Mouse (Mus musculus) kidney, postnatal 0 days (tissue): ENCODE data around the gene Emc10. TPM values are rescaled to one million over a fixed set of nuclear protein-coding genes. Genes with fewer than 3 reads are reported as not detected.

Source experiments
- ATAC-seq: fragments of 200-750 bp; cut with Nextera tagmentation; replicated peaks from 2 replicates; pipeline ENCODE4 v1.8.0; 2017; ENCODE audit warnings: low read depth, moderate number of reproducible peaks, moderate TSS enrichment, moderate library complexity; ENCODE audit not compliant: low FRiP score
- DNase-seq: peaks from one replicate; pipeline ENCODE4 v3.0.0-alpha.2; 2016; ENCODE audit warnings: low spot score
- H3K27ac ChIP-seq: fragments of 300-500 bp; sonication (generic); 2 replicates; pipeline ENCODE4 v1.5.1; 2014; ENCODE audit warnings: mild to moderate bottlenecking
- H3K27me3 ChIP-seq: fragments of 300-500 bp; sonication (generic); 2 replicates; pipeline ENCODE4 v1.6.1; 2014; ENCODE audit warnings: low read length, mixed read lengths; ENCODE audit not compliant: insufficient read depth
- H3K36me3 ChIP-seq: fragments of 300-500 bp; sonication (generic); 2 replicates; pipeline ENCODE4 v1.6.1; 2014; ENCODE audit warnings: low read length, mixed read lengths; ENCODE audit not compliant: insufficient read depth
- H3K4me1 ChIP-seq: fragments of 300-500 bp; sonication (generic); replicated peaks from 2 replicates; pipeline ENCODE4 v1.6.1; 2014; ENCODE audit warnings: antibody characterized with exemption, low read length, mixed read lengths; ENCODE audit not compliant: insufficient read depth
- H3K4me2 ChIP-seq: fragments of 300-500 bp; sonication (generic); 2 replicates; pipeline ENCODE4 v1.6.1; 2014; ENCODE audit warnings: mild to moderate bottlenecking, low read length, moderate library complexity, mixed read lengths
- H3K4me3 ChIP-seq: fragments of 300-500 bp; sonication (generic); replicated peaks from 2 replicates; pipeline ENCODE4 v1.5.1; 2014; ENCODE audit warnings: low read depth, low read length
- H3K9ac ChIP-seq: fragments of 300-500 bp; sonication (generic); 2 replicates; pipeline ENCODE4 v1.6.1; 2014; ENCODE audit warnings: low read depth, low read length
- H3K9me3 ChIP-seq: fragments of 300-500 bp; sonication (generic); replicated peaks from 2 replicates; pipeline ENCODE4 v1.6.1; 2016; ENCODE audit warnings: low read length, inconsistent platforms, mixed read lengths
- CTCF ChIP-seq: IDR thresholded peaks from 2 replicates; pipeline ENCODE4 v1.5.1; 2016; ENCODE audit warnings: antibody characterized with exemption, low read depth, mild to moderate bottlenecking, moderate library complexity
- WGBS: fragments of 180-500 bp; shearing (Covaris S2); extraction: QIAGEN DNeasy Blood & Tissue Kit; methylation state at CpG from one replicate; pipeline ENCODE4 v1.1.7; 2014; 5-methylcytosine and 5-hydroxymethylcytosine counted together
- polyA plus RNA-seq: library from polyadenylated mRNA; unstranded; fragments of >200 nt; fragmentation: Nextera tagmentation; extraction: Ambion mirVana; gene quantifications from 2 replicates; pipeline ENCODE4 v1.2.1, GENCODE M21; 2015

The Emc10 gene
- polyA plus RNA-seq, 1 experiment from 2014 or later: 136 TPM

DNA sequence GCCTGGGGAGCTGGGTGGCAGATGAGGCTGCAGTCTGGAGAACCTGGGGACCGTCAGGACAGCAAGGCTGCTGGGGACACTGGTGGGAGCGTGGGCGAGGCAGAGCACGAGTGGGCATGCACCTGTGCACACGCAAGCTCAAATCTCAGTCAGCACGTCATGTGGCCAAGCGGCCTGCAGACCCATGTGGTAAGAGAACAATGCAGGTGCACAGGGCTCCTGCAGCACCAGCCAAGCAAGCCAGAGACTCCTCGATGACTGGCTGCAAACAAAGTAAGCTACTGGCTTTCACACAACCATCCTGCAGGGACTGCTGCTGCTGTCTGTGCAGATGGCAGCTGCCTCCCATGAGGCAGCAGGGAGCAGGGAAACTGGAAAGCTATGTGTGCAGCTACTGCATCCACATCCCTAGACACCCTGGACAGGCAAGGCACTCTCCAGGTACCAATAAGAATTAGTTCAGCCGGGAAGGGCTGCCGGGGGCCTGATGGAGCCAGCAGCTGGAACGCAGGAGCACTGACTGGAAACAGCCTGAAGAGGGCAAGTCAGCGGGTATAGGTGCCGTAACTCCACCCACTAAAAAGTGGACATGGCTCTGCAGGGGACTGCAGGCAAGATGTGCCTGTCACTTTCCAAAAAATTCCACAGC is 9.3 kb downstream of the Emc10 start:
- Histone ChIP-seq H3K9me3 (no peaks in the 10 kb centered on the region), H3K27ac (no peak overlapping the region), H3K9ac (no peak overlapping the region), H3K36me3 (peaks cover 32% of the 10 kb centered on the region), H3K4me1 (no peaks in the 10 kb centered on the region), H3K4me2 (no peak overlapping the region), H3K27me3 (no peaks in the 10 kb centered on the region), H3K4me3 (no peak overlapping the region)
- no peak for DNase-seq
- WGBS: 66% methylated on average over 13 of the region's 13 CpGs
- ATAC-seq: no peak
- no peak for TF ChIP-seq CTCF

DNA sequence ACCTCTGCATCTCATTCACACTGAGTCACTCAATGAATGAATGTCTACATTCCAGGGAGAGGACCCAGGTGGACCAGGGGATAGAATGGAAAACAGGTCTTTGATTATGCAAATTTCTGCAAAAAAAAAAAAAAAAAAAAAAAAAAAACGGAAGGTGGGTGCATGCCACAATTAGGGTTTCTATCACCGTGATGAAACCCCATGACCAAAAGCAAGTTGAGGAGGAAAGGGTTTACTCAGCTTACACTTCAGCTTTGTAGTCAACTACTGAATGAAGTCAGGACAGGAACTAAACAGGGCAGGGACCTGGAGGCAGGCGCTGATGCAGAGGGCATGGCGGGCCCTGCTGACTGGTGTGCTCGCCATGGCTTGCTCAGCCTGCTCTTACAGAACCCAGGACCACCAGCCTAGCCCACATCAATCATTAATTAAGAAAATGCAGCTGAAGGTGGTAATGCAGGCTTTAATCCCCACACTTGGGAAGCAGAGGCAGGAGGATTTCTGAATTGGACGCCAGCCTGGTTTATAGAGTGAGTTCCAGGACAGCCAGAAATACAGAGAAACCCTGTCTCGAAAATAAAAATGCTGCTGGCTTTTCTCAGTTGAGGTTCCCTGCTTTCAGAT is 10.6 kb downstream of the Emc10 start:
- DNase-seq (no peak), ATAC-seq (no peak)
- H3K4me3 ChIP-seq: no peak overlapping the region
- peaks cover 18% of the 10 kb centered on the region for H3K36me3 ChIP-seq
- H3K27ac ChIP-seq: no peak overlapping the region
- TF ChIP-seq CTCF: no peak
- no peak overlapping the region for H3K4me2 ChIP-seq
- WGBS: 77% methylated on average over 7 of the region's 7 CpGs
- no peak overlapping the region for H3K9ac ChIP-seq
- no peaks in the 10 kb centered on the region for H3K4me1 ChIP-seq
- no peaks in the 10 kb centered on the region for H3K27me3 ChIP-seq
- no peaks in the 10 kb centered on the region for H3K9me3 ChIP-seq

DNA sequence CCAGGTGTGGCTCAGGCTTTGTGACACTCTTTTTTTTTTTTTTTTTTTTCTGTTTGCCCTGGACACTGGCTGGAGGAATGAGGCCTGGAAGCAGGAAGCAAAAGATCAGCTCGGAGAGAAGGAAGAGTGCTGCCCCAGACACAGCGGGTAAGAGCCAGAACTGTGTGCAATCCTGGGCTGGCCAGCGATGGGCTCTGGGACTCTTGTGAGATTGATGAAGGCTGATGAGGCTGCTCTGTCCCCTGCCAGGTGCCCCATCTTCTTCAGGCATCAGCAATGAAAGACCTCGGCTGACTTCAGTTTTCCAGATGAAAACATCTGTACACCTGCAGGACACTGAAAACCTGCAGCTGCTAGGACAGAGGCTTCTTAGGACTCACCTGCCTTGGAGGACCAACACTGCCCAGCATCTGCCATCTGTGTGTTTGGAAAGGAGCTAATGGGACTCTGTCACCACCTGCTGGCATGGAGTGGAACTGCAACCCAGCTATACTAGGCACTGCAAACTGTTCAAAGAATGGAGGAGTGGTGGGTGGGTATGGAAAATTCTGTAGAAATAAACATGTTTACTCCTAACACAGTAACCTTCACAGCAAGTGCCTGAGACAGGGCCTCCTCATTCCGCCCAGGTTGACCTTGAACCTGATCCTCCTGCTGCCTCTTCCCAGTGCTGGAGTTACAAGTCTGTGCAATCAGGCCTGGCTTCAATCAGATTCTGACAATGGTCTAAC is 11.3 kb downstream of the Emc10 start:
- peaks cover 12% of the 10 kb centered on the region; the same call in 1 of the 2 replicates for H3K36me3 ChIP-seq
- H3K4me2 ChIP-seq: no peak overlapping the region
- peak; percentile 78 for DNase-seq
- no peaks in the 10 kb centered on the region for H3K27me3 ChIP-seq
- H3K27ac ChIP-seq: no peak overlapping the region
- peak; percentile 98 for TF ChIP-seq CTCF
- 39% methylated on average over 5 of the region's 5 CpGs for WGBS
- H3K9me3 ChIP-seq: no peaks in the 10 kb centered on the region
- H3K4me1 ChIP-seq: no peaks in the 10 kb centered on the region
- ATAC-seq: peak; percentile 73
- H3K4me3 ChIP-seq: no peak overlapping the region
- H3K9ac ChIP-seq: no peak overlapping the region

GRCm38 (mm10) chr7:44484109-44484508 is 12.2 kb downstream of the Emc10 start:
- DNase-seq (no peak), ATAC-seq (no peak)
- Histone ChIP-seq H3K27ac (no peak overlapping the region), H3K36me3 (peaks cover 9% of the 10 kb centered on the region; the same call in 1 of the 2 replicates), H3K27me3 (0 out of 2 replicates have a peak, but pooled peaks cover 5% of the 10 kb centered on the region), H3K4me1 (no peaks in the 10 kb centered on the region), H3K4me3 (no peak overlapping the region), H3K9ac (no peak overlapping the region), H3K9me3 (no peaks in the 10 kb centered on the region), H3K4me2 (no peak overlapping the region)
- TF ChIP-seq CTCF: no peak
- WGBS: 91% methylated on average over 1 of the region's 1 CpGs

GRCm38 (mm10) chr7:44482836-44483435 is 13.4 kb downstream of the Emc10 start:
- Histone ChIP-seq H3K4me3 (no peak overlapping the region), H3K36me3 (no peaks in the 10 kb centered on the region), H3K4me2 (no peak overlapping the region), H3K9me3 (no peaks in the 10 kb centered on the region), H3K9ac (no peak overlapping the region), H3K4me1 (no peaks in the 10 kb centered on the region), H3K27me3 (0 out of 2 replicates have a peak, but pooled peaks cover 5% of the 10 kb centered on the region), H3K27ac (no peak overlapping the region)
- ATAC-seq: no peak
- WGBS: 58% methylated on average over 3 of the region's 3 CpGs
- no peak for DNase-seq
- TF ChIP-seq CTCF: no peak

- H3K36me3 ChIP-seq: no peaks in the 10 kb centered on the region
- 0 out of 2 replicates have a peak, but pooled peaks cover 14% of the 10 kb centered on the region for H3K27me3 ChIP-seq
- no peak for DNase-seq
- no peaks in the 10 kb centered on the region for H3K9me3 ChIP-seq
- H3K4me3 ChIP-seq: no peak overlapping the region
- no peak overlapping the region for H3K4me2 ChIP-seq
- WGBS: 40% methylated on average over 5 of the region's 5 CpGs
- no peak overlapping the region for H3K27ac ChIP-seq
- no peak for ATAC-seq
- TF ChIP-seq CTCF: no peak
- H3K4me1 ChIP-seq: no peaks in the 10 kb centered on the region
- no peak overlapping the region for H3K9ac ChIP-seq
These were observed 21.2 kb downstream of the Emc10 start for GRCm38 (mm10) chr7:44475046-44475614.
